In the genomic region with DNA sequence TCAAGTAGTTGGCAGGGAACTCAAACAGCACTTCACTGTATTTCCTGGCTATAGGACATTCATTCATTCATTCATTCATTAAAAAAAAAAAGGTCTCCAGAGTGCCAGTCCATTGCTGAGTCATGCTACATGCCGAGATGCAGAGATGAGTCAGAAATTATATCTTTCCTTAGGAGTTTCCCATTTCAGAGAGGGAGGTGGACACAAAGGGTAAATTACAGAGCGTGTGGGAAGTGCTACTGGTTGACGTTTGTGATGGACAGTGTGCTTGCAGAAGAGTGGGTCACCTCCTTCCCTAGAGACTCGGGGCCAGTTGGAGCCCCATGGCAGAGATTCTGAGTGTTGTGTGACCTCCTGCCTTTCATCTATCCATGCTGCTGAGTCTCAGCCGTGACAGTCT, we compare ENCODE assay signal across 9 mouse cellular contexts. TPM values are rescaled to one million over a fixed set of nuclear protein-coding genes. Genes with fewer than 3 reads are reported as not detected.
A peak's percentile ranks its signal among the peaks of the same experiment; 100 is the strongest.
DNase-seq lines count a peak whose midpoint lies in the region; ATAC-seq and TF ChIP-seq lines count a peak whose summit lies in the region.
"Had no signal": no experiment of that assay in that cellular context is flagged by ENCODE, and none has a peak within 500 bp of the region (broad histone marks: within the 10 kb centered on the region; RNA-seq: fewer than 3 reads in every experiment).

No protein-coding gene starts in this region.

- H3K4me1 ChIP-seq in lung, postnatal 0 days (ENCODE audit: insufficient read depth, low read depth, low read length): peaks cover 11% of the 10 kb centered on the region; the same call in 1 of the 2 replicates
- 0 out of 2 replicates have a peak, but pooled peaks cover 2% of the 10 kb centered on the region for H3K4me1 ChIP-seq in intestine, postnatal 0 days (replicated peaks; ENCODE audit: control insufficient read depth, insufficient read depth, low read length)

- peak; percentile 49 to 72 for DNase-seq in adrenal gland, adult (ENCODE audit: inconsistent age in 2 of 2, low spot score in 1 of 2)
- DNase-seq in adrenal gland, postnatal 4 days (ENCODE audit: low spot score in 2 of 2): no peak
- DNase-seq in lung, postnatal 0 days (ENCODE audit: low spot score): peak; percentile 38
- no peak for DNase-seq in lung, postnatal 36 days
- no peak for DNase-seq in thymus, postnatal 25 days
- DNase-seq in urinary bladder, postnatal 36 days (ENCODE audit: low spot score in 2 of 2): no peak
- DNase-seq in natural killer cell, adult 2 months (ENCODE audit: low spot score in 2 of 2): no peak

- H3K27me3 ChIP-seq in lung, postnatal 0 days (replicated peaks; ENCODE audit: insufficient read depth, low read length): no peaks in the 10 kb centered on the region
- no peaks in the 10 kb centered on the region for H3K27me3 ChIP-seq in intestine, postnatal 0 days (replicated peaks; ENCODE audit: control insufficient read depth, insufficient read depth, low read length)

- H3K4me3 ChIP-seq in lung, postnatal 0 days (ENCODE audit: low read depth, low read length): no peak overlapping the region
- H3K4me3 ChIP-seq in intestine, postnatal 0 days (ENCODE audit: low read depth, low read length): no peak overlapping the region

- no peak for TF ChIP-seq EP300 in lung, postnatal 0 days (IDR thresholded peaks at IDR 0.05)

- no peaks in the 10 kb centered on the region for H3K36me3 ChIP-seq in lung, postnatal 0 days (ENCODE audit: insufficient read depth, low read length)
- no peaks in the 10 kb centered on the region for H3K36me3 ChIP-seq in intestine, postnatal 0 days (ENCODE audit: control insufficient read depth, insufficient read depth)

- no peak for TF ChIP-seq CTCF in lung, postnatal 0 days (IDR thresholded peaks at IDR 0.05)
- TF ChIP-seq CTCF in intestine, postnatal 0 days (IDR thresholded peaks at IDR 0.05; ENCODE audit: low read depth): no peak

- no peak for ATAC-seq in lung, postnatal 0 days
- ATAC-seq in intestine, postnatal 0 days: no peak

- WGBS in lung, postnatal 0 days: 21% methylated on average over 5 of the region's 5 CpGs
- 44% methylated on average over 5 of the region's 5 CpGs for WGBS in intestine, postnatal 0 days

- H3K9ac ChIP-seq in lung, postnatal 0 days (replicated peaks; ENCODE audit: low read depth): no peak overlapping the region
- H3K9ac ChIP-seq in intestine, postnatal 0 days (ENCODE audit: low read depth, low read length): no peak overlapping the region
- H3K9ac ChIP-seq: liver, embryonic 14.5 days had no signal

- H3K9me3 ChIP-seq in lung, postnatal 0 days (ENCODE audit: low read length): no peaks in the 10 kb centered on the region
- H3K9me3 ChIP-seq in intestine, postnatal 0 days (ENCODE audit: control insufficient read depth): no peaks in the 10 kb centered on the region

- H3K27ac ChIP-seq in lung, postnatal 0 days (ENCODE audit: low read length): no peak overlapping the region
- H3K27ac ChIP-seq in intestine, postnatal 0 days (ENCODE audit: low read depth, low read length): no peak overlapping the region
- H3K27ac ChIP-seq: liver, embryonic 14.5 days had no signal

- H3K4me2 ChIP-seq in lung, postnatal 0 days (replicated peaks; ENCODE audit: low read depth, low read length): no peak overlapping the region
- peak overlapping the region; percentile 88; the same call in 1 of the 2 replicates for H3K4me2 ChIP-seq in intestine, postnatal 0 days (replicated peaks; ENCODE audit: low read depth)

RNA-seq across cellular contexts. Expression of gene Msantd3, which starts 2.6 kb away (rescaled TPM):
- 10 to 100 TPM; 28.0 to 28.7 TPM for total RNA-seq in adrenal gland, postnatal 4 days (2021)
- 12.2 and 13.1 TPM in 2 replicates for polyA plus RNA-seq in lung, postnatal 0 days (2015; fragmentation: Nextera tagmentation; extraction: Ambion mirVana)
- polyA plus RNA-seq in intestine, postnatal 0 days (2015; fragmentation: Nextera tagmentation; extraction: Ambion mirVana): 6.8 and 7.0 TPM in 2 replicates

RNA-seq across cellular contexts. Expression of gene Tmeff1, which starts 42.6 kb away (rescaled TPM):
- total RNA-seq in adrenal gland, postnatal 4 days (2021): 10 to 100 TPM; 32.5 to 38.3 TPM
- 29.4 and 36.5 TPM in 2 replicates for polyA plus RNA-seq in lung, postnatal 0 days (2015; fragmentation: Nextera tagmentation; extraction: Ambion mirVana)
- polyA plus RNA-seq in intestine, postnatal 0 days (2015; fragmentation: Nextera tagmentation; extraction: Ambion mirVana): 7.8 and 10.2 TPM in 2 replicates

Comparison
In these comparisons a context has a peak if more than half of its experiments do, and no peak if none do; other contexts are left out.
1. DNase-seq: peak in adrenal gland, adult (2 of 2) and lung, postnatal 0 days (single experiment); none in adrenal gland, postnatal 4 days (0 of 2), lung, postnatal 36 days (single experiment), thymus, postnatal 25 days (single experiment), urinary bladder, postnatal 36 days (0 of 2) and natural killer cell, adult 2 months (0 of 2).